Mouse (Mus musculus): Measurements from ENCODE around the gene Nelfe. TPM values are rescaled to one million over a fixed set of nuclear protein-coding genes. Genes with fewer than 3 reads are reported as not detected.
A peak's percentile ranks its signal among the peaks of the same experiment; 100 is the strongest.

The Nelfe gene
- polyA plus RNA-seq, 1 experiment, result 18.3 TPM

GRCm38 (mm10) chr17:34893072-34893824, 43.1 kb downstream of the Nelfe start:
- no peaks in the 10 kb centered on the region for H3K36me3 ChIP-seq (ENCODE audit: control insufficient read depth, insufficient read depth, low read length)
- no peak overlapping the region for H3K4me3 ChIP-seq (ENCODE audit: low read depth, low read length)
- H3K4me1 ChIP-seq (ENCODE audit: control insufficient read depth, insufficient read depth, insufficient read length, low read length), result peaks cover 14% of the 10 kb centered on the region
- WGBS, result 34% methylated on average over 12 of the region's 12 CpGs
- no peak for TF ChIP-seq CTCF (IDR thresholded peaks at IDR 0.05; ENCODE audit: extremely low read depth, insufficient read length, insufficient replicate concordance, low read depth, low read length)
- 0 out of 2 replicates have a peak, but pooled peaks have one; percentile 28 for TF ChIP-seq POLR2A (IDR thresholded peaks at IDR 0.05; ENCODE audit: low read depth, low read length)
- no peaks in the 10 kb centered on the region for H3K27me3 ChIP-seq (ENCODE audit: control insufficient read depth, insufficient read depth, low read length)
- H3K27ac ChIP-seq (ENCODE audit: insufficient read depth, low read depth, low read length), result peak overlapping the region; percentile 86

- H3K4me3 ChIP-seq (ENCODE audit: low read depth, low read length), result peak overlapping the region; percentile 78
- H3K27me3 ChIP-seq (ENCODE audit: control insufficient read depth, insufficient read depth, low read length), result no peaks in the 10 kb centered on the region
- WGBS, result 2% methylated on average over 48 of the region's 51 CpGs
- TF ChIP-seq POLR2A (IDR thresholded peaks at IDR 0.05; ENCODE audit: low read depth, low read length), result no peak; the same call in 1 of the 2 replicates
- no peak for TF ChIP-seq CTCF (IDR thresholded peaks at IDR 0.05; ENCODE audit: extremely low read depth, insufficient read length, insufficient replicate concordance, low read depth, low read length)
- no peaks in the 10 kb centered on the region for H3K36me3 ChIP-seq (ENCODE audit: control insufficient read depth, insufficient read depth, low read length)
- H3K4me1 ChIP-seq (ENCODE audit: control insufficient read depth, insufficient read depth, insufficient read length, low read length), result peaks cover 14% of the 10 kb centered on the region
- H3K27ac ChIP-seq (ENCODE audit: insufficient read depth, low read depth, low read length), result peak overlapping the region; percentile 86
Observed at GRCm38 (mm10) chr17:34894074-34894597, 43.9 kb downstream of the Nelfe start.

GRCm38 (mm10) chr17:34894801-34895530, 44.8 kb downstream of the Nelfe start:
- 15% methylated on average over 50 of the region's 51 CpGs for WGBS

GRCm38 (mm10) chr17:34895724-34896123, 45.5 kb downstream of the Nelfe start:
- WGBS, result 92% methylated on average over 15 of the region's 15 CpGs
- no peak overlapping the region for H3K4me3 ChIP-seq (ENCODE audit: low read depth, low read length)
- TF ChIP-seq CTCF (IDR thresholded peaks at IDR 0.05; ENCODE audit: extremely low read depth, insufficient read length, insufficient replicate concordance, low read depth, low read length) (no peak), POLR2A (IDR thresholded peaks at IDR 0.05; ENCODE audit: low read depth, low read length) (no peak)
- no peaks in the 10 kb centered on the region for H3K27me3 ChIP-seq (ENCODE audit: control insufficient read depth, insufficient read depth, low read length)
- H3K4me1 ChIP-seq (ENCODE audit: control insufficient read depth, insufficient read depth, insufficient read length, low read length), result peaks cover 14% of the 10 kb centered on the region
- no peak overlapping the region for H3K27ac ChIP-seq (ENCODE audit: insufficient read depth, low read depth, low read length)
- no peaks in the 10 kb centered on the region for H3K36me3 ChIP-seq (ENCODE audit: control insufficient read depth, insufficient read depth, low read length)

More at GRCm38 (mm10) chr17:34894801-34895530, 44.8 kb downstream of the Nelfe start:
- no peak for TF ChIP-seq POLR2A (IDR thresholded peaks at IDR 0.05; ENCODE audit: low read depth, low read length)
- TF ChIP-seq CTCF (IDR thresholded peaks at IDR 0.05; ENCODE audit: extremely low read depth, insufficient read length, insufficient replicate concordance, low read depth, low read length), result no peak
- H3K27me3 ChIP-seq (ENCODE audit: control insufficient read depth, insufficient read depth, low read length), result no peaks in the 10 kb centered on the region
- no peak overlapping the region for H3K27ac ChIP-seq (ENCODE audit: insufficient read depth, low read depth, low read length)
- H3K4me1 ChIP-seq (ENCODE audit: control insufficient read depth, insufficient read depth, insufficient read length, low read length), result peaks cover 14% of the 10 kb centered on the region
- peak overlapping the region; percentile 78 for H3K4me3 ChIP-seq (ENCODE audit: low read depth, low read length)
- no peaks in the 10 kb centered on the region for H3K36me3 ChIP-seq (ENCODE audit: control insufficient read depth, insufficient read depth, low read length)

GRCm38 (mm10) chr17:34896366-34896765, 46.2 kb downstream of the Nelfe start:
- Histone ChIP-seq H3K4me3 (ENCODE audit: low read depth, low read length) (no peak overlapping the region), H3K4me1 (ENCODE audit: control insufficient read depth, insufficient read depth, insufficient read length, low read length) (peaks cover 14% of the 10 kb centered on the region), H3K27me3 (ENCODE audit: control insufficient read depth, insufficient read depth, low read length) (no peaks in the 10 kb centered on the region), H3K36me3 (ENCODE audit: control insufficient read depth, insufficient read depth, low read length) (peaks cover 3% of the 10 kb centered on the region; the same call in 1 of the 2 replicates), H3K27ac (ENCODE audit: insufficient read depth, low read depth, low read length) (no peak overlapping the region)
- 74% methylated on average over 17 of the region's 17 CpGs for WGBS
- TF ChIP-seq POLR2A (IDR thresholded peaks at IDR 0.05; ENCODE audit: low read depth, low read length), result no peak
- no peak for TF ChIP-seq CTCF (IDR thresholded peaks at IDR 0.05; ENCODE audit: extremely low read depth, insufficient read length, insufficient replicate concordance, low read depth, low read length)

- peaks cover 9% of the 10 kb centered on the region for H3K36me3 ChIP-seq (ENCODE audit: control insufficient read depth, insufficient read depth, low read length)
- H3K4me1 ChIP-seq (ENCODE audit: control insufficient read depth, insufficient read depth, insufficient read length, low read length), result peaks cover 14% of the 10 kb centered on the region
- 7% methylated on average over 10 of the region's 10 CpGs for WGBS
- peak overlapping the region; percentile 96 for H3K27ac ChIP-seq (ENCODE audit: insufficient read depth, low read depth, low read length)
- no peaks in the 10 kb centered on the region for H3K27me3 ChIP-seq (ENCODE audit: control insufficient read depth, insufficient read depth, low read length)
- no peak for TF ChIP-seq POLR2A (IDR thresholded peaks at IDR 0.05; ENCODE audit: low read depth, low read length)
- no peak for TF ChIP-seq CTCF (IDR thresholded peaks at IDR 0.05; ENCODE audit: extremely low read depth, insufficient read length, insufficient replicate concordance, low read depth, low read length)
- H3K4me3 ChIP-seq (ENCODE audit: low read depth, low read length), result peak overlapping the region; percentile 79
Observed at GRCm38 (mm10) chr17:34897373-34898159, 47.4 kb downstream of the Nelfe start.
